Mouse (Mus musculus) ES-E14 (cell line): Measurements from ENCODE around the gene Otub2.

Experiments
- CHD2 ChIP-seq: IDR thresholded peaks from 2 replicates; pipeline ENCODE4 v1.6.1; 2014; ENCODE audit warnings: mild to moderate bottlenecking, low read depth, low read length, inconsistent platforms
- MAFK ChIP-seq: IDR thresholded peaks from 2 replicates; pipeline ENCODE4 v1.6.1; 2014; ENCODE audit warnings: mild to moderate bottlenecking, low read depth, low read length, inconsistent platforms; ENCODE audit not compliant: insufficient read depth
- ZC3H11A ChIP-seq: IDR thresholded peaks from 2 replicates; pipeline ENCODE4 v1.6.1; 2012; ENCODE audit warnings: low read depth, mild to moderate bottlenecking, inconsistent platforms, low read length, borderline replicate concordance
- ZNF384 ChIP-seq: IDR thresholded peaks from 2 replicates; pipeline ENCODE4 v1.6.1; 2012; ENCODE audit warnings: low read depth, low read length, inconsistent platforms

DNA sequence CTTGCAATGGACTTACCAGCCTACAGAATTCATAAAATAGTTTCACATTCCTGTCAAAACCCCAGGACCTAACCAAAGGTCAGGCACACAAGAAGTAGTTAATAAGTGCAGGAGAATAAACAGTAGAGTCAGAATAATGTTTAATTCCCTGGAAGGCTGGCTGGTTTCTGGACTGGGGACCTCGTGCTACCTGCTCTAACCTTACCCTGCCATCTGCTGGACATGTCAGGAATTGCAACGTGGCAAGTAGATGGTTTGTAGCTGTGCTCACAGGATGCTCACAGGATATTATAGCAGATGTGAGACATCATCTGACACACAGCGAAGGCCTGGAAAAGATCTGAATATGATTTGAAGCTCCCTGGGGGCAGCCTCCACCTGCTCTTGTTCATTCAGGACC is 40.0 kb upstream of the Otub2 start:
- TF ChIP-seq ZC3H11A (no peak; the same call in 1 of the 2 replicates), MAFK (no peak), ZNF384 (no peak), CHD2 (no peak)
